In the genomic region with DNA sequence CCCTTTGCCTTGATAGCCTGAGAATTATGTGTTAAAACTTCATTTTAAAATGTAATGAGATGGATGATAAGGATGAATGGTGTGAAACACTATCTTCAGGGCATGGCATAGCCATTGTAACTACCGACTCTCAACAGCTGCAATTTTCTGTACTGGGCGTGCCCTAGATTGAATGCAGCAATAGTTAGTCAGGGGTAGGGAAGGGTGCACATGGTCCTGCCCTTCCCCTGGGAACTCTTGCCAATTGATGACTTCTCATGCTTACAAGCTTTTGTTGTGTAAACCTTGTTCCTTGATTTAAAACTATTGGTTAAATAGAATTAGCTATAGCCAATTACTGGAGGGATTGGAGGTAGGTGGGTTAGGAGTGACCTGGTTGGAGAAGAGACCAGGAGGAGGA, we compare ENCODE assay signal across 20 mouse cellular contexts.
"Had no signal": no experiment of that assay in that cellular context is flagged by ENCODE, and none has a peak within 500 bp of the region (broad histone marks: within the 10 kb centered on the region; RNA-seq: fewer than 3 reads in every experiment).

No protein-coding gene starts in this region.

- H3K4me2 ChIP-seq: limb, embryonic 13.5 days; liver, embryonic 12.5 days; liver, embryonic 15.5 days; lung, embryonic 15.5 days; midbrain, embryonic 13.5 days had no signal

- ATAC-seq: liver, embryonic 12.5 days; midbrain, embryonic 13.5 days; midbrain, embryonic 16.5 days had no signal

- H3K4me3 ChIP-seq: limb, embryonic 10.5 days; limb, embryonic 13.5 days; liver, embryonic 12.5 days; liver, embryonic 15.5 days; lung, embryonic 15.5 days; megakaryocyte, embryonic 14.5 days; midbrain, embryonic 10.5 days; midbrain, embryonic 13.5 days had no signal

- H3K27me3 ChIP-seq: liver, embryonic 12.5 days; liver, embryonic 15.5 days; lung, embryonic 15.5 days; megakaryocyte, embryonic 14.5 days had no signal

- H3K9me3 ChIP-seq: limb, embryonic 10.5 days; limb, embryonic 13.5 days; liver, embryonic 12.5 days; liver, embryonic 15.5 days; lung, embryonic 15.5 days; midbrain, embryonic 10.5 days; midbrain, embryonic 13.5 days had no signal

- H3K9ac ChIP-seq: limb, embryonic 13.5 days; liver, embryonic 12.5 days; liver, embryonic 15.5 days; lung, embryonic 15.5 days; midbrain, embryonic 13.5 days had no signal

- H3K4me1 ChIP-seq: limb, embryonic 10.5 days; liver, embryonic 12.5 days; liver, embryonic 15.5 days; megakaryocyte, embryonic 14.5 days; midbrain, embryonic 10.5 days; midbrain, embryonic 13.5 days had no signal

- DNase-seq: kidney, adult 9 months; kidney, postnatal 14 days; kidney, postnatal 4 days; layer of hippocampus, adult 9-11 months; liver; lung, adult 18-20 months; lung, postnatal 10 days; lung, postnatal 36 days; thymus, adult 2 months; thymus, postnatal 14 days; thymus, postnatal 4 days had no signal

- H3K36me3 ChIP-seq: limb, embryonic 10.5 days; limb, embryonic 13.5 days; liver, embryonic 12.5 days; liver, embryonic 15.5 days; lung, embryonic 15.5 days; midbrain, embryonic 10.5 days; midbrain, embryonic 13.5 days had no signal

- H3K27ac ChIP-seq: limb, embryonic 10.5 days; limb, embryonic 13.5 days; liver, embryonic 12.5 days; liver, embryonic 15.5 days; lung, embryonic 15.5 days; midbrain, embryonic 10.5 days; midbrain, embryonic 13.5 days had no signal
